Mouse (Mus musculus) G1E (cell line): ENCODE data around the gene Lnx2. TPM values are rescaled to one million over a fixed set of nuclear protein-coding genes. Genes with fewer than 3 reads are reported as not detected.

Experiments
- ATAC-seq: 2 replicates; pipeline ENCODE4 v1.8.0; 2016; ENCODE audit warnings: mild to moderate bottlenecking; ENCODE audit not compliant: insufficient number of reproducible peaks, poor library complexity, low FRiP score, severe bottlenecking; ENCODE audit errors: extremely low read depth
- DNase-seq: peaks from one replicate; pipeline ENCODE4 v3.0.0; 2012; ENCODE audit warnings: low spot score
- H3K27me3 ChIP-seq: 2 replicates; pipeline ENCODE4 v1.6.1; 2012; ENCODE audit warnings: mild to moderate bottlenecking, low read length, inconsistent platforms; ENCODE audit not compliant: insufficient read depth
- H3K36me3 ChIP-seq: replicated peaks from 2 replicates; pipeline ENCODE3; 2012; ENCODE audit warnings: mild to moderate bottlenecking, inconsistent platforms
- H3K4me1 ChIP-seq: 2 replicates; pipeline ENCODE4 v1.6.1; 2012; ENCODE audit warnings: low read depth, low read length, inconsistent platforms, mixed read lengths; ENCODE audit not compliant: insufficient read depth
- H3K4me3 ChIP-seq: 2 replicates; pipeline ENCODE4 v1.5.1; 2012; ENCODE audit warnings: low read depth, mild to moderate bottlenecking, inconsistent platforms, low read length, moderate library complexity, mixed read lengths
- H3K9me3 ChIP-seq: replicated peaks from 2 replicates; pipeline ENCODE4 v1.6.1; 2012; ENCODE audit warnings: inconsistent platforms
- CTCF ChIP-seq: IDR thresholded peaks from 2 replicates; pipeline ENCODE4 v1.5.1; 2012; ENCODE audit warnings: low read depth, low read length, inconsistent platforms, mixed read lengths
- GATA1 ChIP-seq: IDR thresholded peaks from 2 replicates; pipeline ENCODE4 v1.6.1; 2012; ENCODE audit warnings: borderline replicate concordance, low read length, inconsistent platforms, mixed read lengths
- GATA2 ChIP-seq: IDR thresholded peaks from 2 replicates; pipeline ENCODE4 v1.6.1; 2012; ENCODE audit warnings: low read depth, low read length, inconsistent platforms, borderline replicate concordance
- POLR2AphosphoS5 ChIP-seq: IDR thresholded peaks from 2 replicates; pipeline ENCODE4 v1.6.1; 2012; ENCODE audit warnings: low read depth, low read length, inconsistent platforms; ENCODE audit not compliant: insufficient replicate concordance
- TAL1 ChIP-seq: conservative IDR thresholded peaks from 2 replicates; pipeline ENCODE4 v1.6.1; 2012; ENCODE audit warnings: low read depth, low read length, inconsistent platforms, mixed read lengths
- polyA plus RNA-seq: library from polyadenylated mRNA; stranded (reverse); fragments of >175 nt; gene quantifications from 2 replicates; pipeline ENCODE4 v1.2.3, GENCODE M21; 2012
- total RNA-seq, 2 experiments: library from RNA; stranded (forward) in 1 of 2; stranded (reverse) in 1 of 2; fragments of 200-1000 nt in 1 of 2; fragments of >200 nt in 1 of 2; fragmentation: Nextera tagmentation in 1 of 2; gene quantifications; 2 replicates each; pipeline ENCODE4 v1.2.3; 2014 to 2017

The Lnx2 gene
- total and polyA plus RNA-seq, 3 experiments: 13.1 to 28.4 (median 18.8) TPM

- peaks cover 7% of the 10 kb centered on the region; the same call in 1 of the 2 replicates for H3K27me3 ChIP-seq
- H3K4me3 ChIP-seq: no peak overlapping the region
- TF ChIP-seq TAL1 (no peak), GATA2 (no peak), GATA1 (no peak), CTCF (no peak), POLR2AphosphoS5 (no peak)
- H3K4me1 ChIP-seq: 0 out of 2 replicates have a peak, but pooled peaks cover 2% of the 10 kb centered on the region
- DNase-seq (no peak), ATAC-seq (no peak)
- H3K36me3 ChIP-seq: no peaks in the 10 kb centered on the region
- H3K9me3 ChIP-seq: peaks cover 5% of the 10 kb centered on the region
Observed at GRCm38 (mm10) chr5:147003303-147003702, 73.1 kb downstream of the Lnx2 start.

- TF ChIP-seq GATA2: no peak
- ATAC-seq: no peak
- H3K4me3 ChIP-seq: no peak overlapping the region
- no peak for DNase-seq
- H3K4me1 ChIP-seq: 0 out of 2 replicates have a peak, but pooled peaks cover 2% of the 10 kb centered on the region
- peaks cover 7% of the 10 kb centered on the region; the same call in 1 of the 2 replicates for H3K27me3 ChIP-seq
- H3K9me3 ChIP-seq: peaks cover 5% of the 10 kb centered on the region
- H3K36me3 ChIP-seq: no peaks in the 10 kb centered on the region
Observed at GRCm38 (mm10) chr5:147001312-147001711, 75.1 kb downstream of the Lnx2 start.

GRCm38 (mm10) chr5:146998802-146999201 lies 77.6 kb downstream of the Lnx2 start:
- Histone ChIP-seq H3K4me3 (no peak overlapping the region), H3K36me3 (no peaks in the 10 kb centered on the region), H3K4me1 (no peaks in the 10 kb centered on the region), H3K27me3 (peaks cover under 1% of the 10 kb centered on the region; the same call in 1 of the 2 replicates), H3K9me3 (peaks cover 5% of the 10 kb centered on the region)
- ATAC-seq (no peak), DNase-seq (no peak)
- TF ChIP-seq GATA2 (no peak), TAL1 (no peak), GATA1 (no peak), CTCF (no peak), POLR2AphosphoS5 (no peak)

GRCm38 (mm10) chr5:146996812-146997211 lies 79.6 kb downstream of the Lnx2 start:
- Histone ChIP-seq H3K9me3 (no peaks in the 10 kb centered on the region; the same call in 1 of the 2 replicates), H3K4me3 (no peak overlapping the region), H3K36me3 (no peaks in the 10 kb centered on the region), H3K4me1 (no peaks in the 10 kb centered on the region), H3K27me3 (peaks cover 3% of the 10 kb centered on the region; the same call in 1 of the 2 replicates)
- DNase-seq (no peak), ATAC-seq (no peak)
- no peak for TF ChIP-seq POLR2AphosphoS5
- TF ChIP-seq CTCF: no peak
- no peak for TF ChIP-seq GATA1
- TF ChIP-seq GATA2: no peak
- TF ChIP-seq TAL1: no peak

GRCm38 (mm10) chr5:146994973-146995372 lies 81.4 kb downstream of the Lnx2 start:
- no peaks in the 10 kb centered on the region for H3K4me1 ChIP-seq
- H3K36me3 ChIP-seq: no peaks in the 10 kb centered on the region
- ATAC-seq (no peak), DNase-seq (no peak)
- no peaks in the 10 kb centered on the region; the same call in 1 of the 2 replicates for H3K9me3 ChIP-seq
- TF ChIP-seq GATA1 (no peak), CTCF (no peak), TAL1 (no peak), GATA2 (no peak), POLR2AphosphoS5 (no peak)
- no peak overlapping the region for H3K4me3 ChIP-seq
- H3K27me3 ChIP-seq: peaks cover 3% of the 10 kb centered on the region; the same call in 1 of the 2 replicates

GRCm38 (mm10) chr5:146993509-146993908 lies 82.9 kb downstream of the Lnx2 start:
- peaks cover 3% of the 10 kb centered on the region; the same call in 1 of the 2 replicates for H3K27me3 ChIP-seq
- H3K36me3 ChIP-seq: no peaks in the 10 kb centered on the region
- DNase-seq (no peak), ATAC-seq (no peak)
- no peaks in the 10 kb centered on the region for H3K4me1 ChIP-seq
- H3K9me3 ChIP-seq: no peaks in the 10 kb centered on the region
- H3K4me3 ChIP-seq: no peak overlapping the region
- TF ChIP-seq TAL1: no peak
- TF ChIP-seq GATA1: no peak
- TF ChIP-seq GATA2: no peak
- TF ChIP-seq POLR2AphosphoS5: no peak
- TF ChIP-seq CTCF: no peak
